Mouse (Mus musculus): ENCODE data around the gene Acad10.

Acad10 gene

DNA sequence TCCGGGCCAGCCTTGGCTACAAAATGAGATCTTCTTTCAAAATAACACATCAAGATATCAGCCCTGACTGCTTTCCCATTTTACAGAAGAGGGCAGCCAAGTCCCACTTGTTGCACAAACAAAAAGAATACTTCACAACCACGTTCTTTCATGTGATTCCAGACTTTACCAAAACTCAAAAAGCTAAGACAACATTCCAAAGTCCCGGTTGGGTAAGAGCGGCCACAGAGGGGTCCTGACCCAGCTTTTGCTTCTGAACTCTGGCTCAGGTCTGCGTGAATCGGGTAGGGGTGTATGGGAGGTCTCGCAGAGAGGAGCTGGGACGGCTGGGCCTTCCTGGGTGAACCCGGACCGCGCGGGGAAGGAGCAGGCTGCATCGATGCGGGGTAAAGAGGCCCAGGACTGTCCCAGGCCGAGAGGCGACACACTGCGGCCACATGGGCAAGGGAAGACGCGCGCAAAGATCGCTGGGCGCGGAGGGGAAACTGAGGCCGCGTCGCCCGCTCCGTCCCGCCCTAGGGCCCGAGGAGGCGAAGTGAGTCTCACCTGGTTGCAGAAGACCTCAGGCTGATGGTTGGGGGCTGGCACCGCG lies 67.4 kb downstream of the Acad10 start:
- ChIA-PET CTCF (interaction anchor here (0.5 to 2.8 kb wide), 8 partner anchors 9 to 346 kb away, joined by 3 to 12 read pairs (median 4); no protein-coding TSS in a partner anchor), POLR2A (interaction anchor here in 3 of 4 experiments (0.6 to 3.6 kb wide), 20 partner anchors 8 to 1761 kb away, joined by 3 to 21 read pairs (median 4); partner anchors contain the start of gene Mapkapk5 (in 1 of the 3))

DNA sequence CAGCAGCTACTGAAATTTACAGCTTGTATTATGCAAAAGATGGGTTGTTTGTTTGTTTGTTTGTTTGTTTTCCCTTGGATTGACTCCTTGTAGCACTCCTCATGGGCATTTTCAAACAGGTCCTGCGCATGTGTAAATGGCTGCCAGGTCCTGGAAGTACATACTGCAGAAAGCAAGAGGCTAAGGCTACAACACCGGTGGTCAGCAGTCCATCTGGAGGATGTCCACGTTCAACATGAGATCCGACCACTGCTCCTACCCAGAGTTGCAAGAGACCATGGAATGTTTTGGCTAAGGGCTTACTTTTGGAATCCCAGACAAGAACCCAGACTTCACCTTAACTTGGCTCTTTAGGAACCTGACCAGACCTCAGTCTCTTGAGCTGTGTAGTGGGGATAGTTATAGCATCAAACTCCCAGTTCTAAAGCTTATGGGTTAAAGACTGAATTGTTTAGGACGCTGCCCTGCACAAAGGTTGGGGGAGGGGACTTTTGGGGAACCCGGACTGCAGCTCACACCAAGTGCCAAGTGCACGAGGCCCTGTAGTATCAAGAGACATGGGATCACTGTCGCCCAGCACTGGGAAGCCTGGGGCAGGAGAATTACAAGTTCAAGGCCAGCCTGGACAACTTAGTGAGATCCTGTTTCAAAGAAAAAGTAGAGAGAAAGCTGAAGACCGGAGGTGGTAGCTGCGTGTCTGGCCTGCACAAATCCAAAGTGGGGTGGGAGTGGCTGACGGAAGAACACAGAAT lies 68.1 kb downstream of the Acad10 start:
- ChIA-PET CTCF (interaction anchor here (0.5 to 2.8 kb wide), 8 partner anchors 9 to 1333 kb away, joined by 3 to 12 read pairs (median 5); no protein-coding TSS in a partner anchor), POLR2A (interaction anchor here (0.6 to 3.6 kb wide), 23 partner anchors 8 to 1762 kb away, joined by 3 to 21 read pairs (median 4); partner anchors contain the start of gene Mapkapk5 (in 1 of the 4))

DNA sequence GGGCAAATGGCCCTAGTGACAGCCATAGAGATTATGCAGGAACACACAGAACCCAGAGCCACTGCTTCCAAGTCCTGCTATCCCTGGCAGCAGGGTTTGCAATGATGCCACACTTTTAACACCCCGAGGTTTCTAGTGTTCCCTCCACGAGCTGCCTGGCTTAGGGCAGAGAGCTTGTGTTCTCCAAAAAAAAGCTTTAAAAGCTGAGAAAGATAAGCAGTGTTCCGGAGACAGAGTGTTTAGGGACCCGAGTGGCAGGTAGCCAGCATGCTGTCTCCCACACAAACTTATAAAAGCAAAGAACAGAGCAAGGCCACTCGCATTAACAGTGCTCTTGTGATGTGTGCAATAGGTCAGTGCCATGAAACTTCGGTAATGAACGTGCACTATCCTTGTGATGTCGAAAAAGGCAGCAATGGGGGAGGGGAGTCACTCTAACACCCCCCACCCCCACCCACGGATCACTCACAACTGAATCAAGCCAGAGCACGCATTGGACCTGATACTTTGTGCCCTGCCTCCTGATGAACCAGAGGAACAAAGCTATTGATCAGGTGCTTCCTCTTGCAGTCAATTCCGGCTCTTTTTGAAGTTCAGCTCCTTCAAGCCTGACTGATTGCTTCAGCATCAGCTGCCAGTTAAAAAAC lies 68.8 kb downstream of the Acad10 start:
- POLR2A ChIA-PET, result interaction anchor here (0.6 to 3.6 kb wide), 16 partner anchors 9 to 1467 kb away, joined by 3 to 21 read pairs (median 4); partner anchors contain the start of gene Mapkapk5 (in 1 of the 4)
- CTCF ChIA-PET, result interaction anchor here in 3 of 4 experiments (0.7 to 2.8 kb wide), 5 partner anchors 10 to 1334 kb away, joined by 3 to 12 read pairs (median 6); no protein-coding TSS in a partner anchor

DNA sequence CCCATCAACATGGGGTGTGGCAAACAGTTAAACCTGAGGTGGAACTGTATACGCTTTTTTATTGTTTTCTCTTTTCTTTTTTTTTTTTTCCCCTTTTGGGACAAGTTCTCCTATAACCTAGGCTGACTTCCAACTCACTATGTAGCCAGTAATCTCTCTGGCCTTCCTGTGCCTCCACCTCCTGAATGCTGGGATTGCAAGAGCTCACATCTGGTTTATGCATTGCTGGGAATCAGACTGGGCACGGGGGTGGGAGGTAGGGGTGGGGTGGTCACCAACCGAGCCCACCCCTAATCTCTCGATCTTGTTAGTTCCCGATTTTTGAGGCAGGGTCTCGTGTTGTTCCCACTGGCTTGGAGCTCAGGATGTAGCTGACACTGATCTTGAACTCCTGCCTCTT lies 70.4 kb downstream of the Acad10 start:
- POLR2A ChIA-PET, result interaction anchor here in 2 of 4 experiments (0.6 to 2.0 kb wide), 8 partner anchors 9 to 265 kb away, joined by 3 to 9 read pairs (median 3); no protein-coding TSS in a partner anchor

DNA sequence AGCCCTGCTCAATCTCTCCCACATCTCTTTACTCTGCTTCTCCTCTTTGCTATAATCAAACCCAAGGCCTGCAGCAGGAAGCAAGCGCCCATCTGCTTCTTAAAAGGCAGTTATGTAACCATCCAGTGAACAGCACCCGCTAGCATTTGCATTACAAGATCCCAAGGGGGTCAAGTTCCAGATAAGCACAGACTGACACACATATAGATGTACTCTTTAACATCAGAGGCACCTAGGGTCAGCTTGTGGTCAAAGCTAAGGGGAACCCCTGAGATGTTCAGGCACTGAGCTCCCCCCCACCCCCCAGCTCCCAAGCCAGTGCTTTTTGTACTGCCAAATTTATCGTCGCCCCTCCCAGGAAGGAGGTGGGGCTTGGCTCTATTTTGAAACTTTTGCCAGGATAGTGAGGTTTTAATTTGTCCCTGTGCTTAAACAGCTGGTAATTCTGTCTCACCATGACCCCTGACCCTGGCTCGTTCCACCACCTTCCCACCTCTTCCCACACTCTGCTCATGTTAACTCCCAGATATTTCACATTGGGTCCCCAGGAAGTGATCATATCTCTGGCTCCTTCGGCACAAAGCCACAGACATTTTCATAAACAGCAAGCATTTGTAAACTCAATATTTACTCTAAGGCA lies 73.8 kb downstream of the Acad10 start:
- ChIA-PET POLR2A (interaction anchor here in 3 of 4 experiments (0.6 to 1.7 kb wide), 8 partner anchors 10 to 107 kb away, joined by 3 to 10 read pairs (median 4); no protein-coding TSS in a partner anchor), CTCF (interaction anchor here in 3 of 4 experiments (0.6 to 1.2 kb wide), 5 partner anchors 15 to 1248 kb away, joined by 3 to 16 read pairs (median 3); no protein-coding TSS in a partner anchor)

More for the DNA sequence above, 70.4 kb downstream of the Acad10 start:
- CTCF ChIA-PET, result interaction anchor here (0.6 to 1.4 kb wide), 4 partner anchors 9 to 81 kb away, joined by 3 to 12 read pairs (median 4); no protein-coding TSS in a partner anchor

DNA sequence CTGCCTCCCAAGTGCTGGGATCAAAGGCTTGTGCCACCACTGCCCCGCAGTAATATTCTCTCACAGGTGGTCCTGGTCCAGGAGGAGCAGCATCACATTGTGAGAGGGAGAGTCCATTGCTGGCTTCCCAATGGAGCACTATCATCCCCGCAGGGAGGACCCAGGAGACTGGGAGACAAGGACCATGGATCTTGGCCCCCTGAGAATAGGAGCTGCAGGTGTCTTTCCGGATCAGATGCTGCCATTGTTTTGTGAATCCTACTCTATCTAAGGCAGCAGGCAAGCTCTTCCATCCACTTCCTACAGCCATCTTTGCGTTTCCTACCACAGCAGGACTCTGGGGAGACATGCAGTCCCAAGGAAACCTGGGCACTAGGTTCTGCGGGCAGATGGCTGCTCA lies 74.6 kb downstream of the Acad10 start:
- POLR2A ChIA-PET, result interaction anchor here in 3 of 4 experiments (0.6 to 1.7 kb wide), 6 partner anchors 11 to 488 kb away, joined by 3 to 5 read pairs (median 3); no protein-coding TSS in a partner anchor
- CTCF ChIA-PET, result interaction anchor here in 1 of 4 experiments (1.2 kb wide), 1 partner anchor 16 kb away, joined by 3 read pairs; no protein-coding TSS in a partner anchor

DNA sequence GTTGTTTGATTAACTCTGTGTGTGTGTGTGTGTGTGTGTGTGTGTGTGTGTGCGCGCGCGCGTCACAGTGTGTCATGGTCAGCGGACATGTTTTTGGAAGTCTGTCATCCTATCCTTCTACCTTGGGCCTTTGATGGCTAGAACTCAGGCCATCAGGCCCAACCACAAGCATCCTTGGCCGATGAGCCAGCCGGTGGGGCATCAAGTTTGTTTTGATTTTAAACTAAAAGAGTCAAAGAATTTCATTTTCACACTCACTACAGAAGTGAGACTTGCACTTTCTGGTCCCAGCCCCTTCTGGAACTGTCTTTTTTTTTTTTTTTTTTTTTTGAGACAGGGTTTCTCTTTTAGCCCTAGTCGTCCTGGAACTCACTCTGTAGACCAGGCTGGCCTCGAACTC lies 75.3 kb downstream of the Acad10 start:
- ChIA-PET CTCF (interaction anchor here (0.5 to 1.6 kb wide), 10 partner anchors 9 to 607 kb away, joined by 3 to 8 read pairs (median 4); partner anchors contain the start of gene Aldh2 (in 1 of the 4)), POLR2A (interaction anchor here in 3 of 4 experiments (0.6 to 4.3 kb wide), 9 partner anchors 8 to 597 kb away, joined by 3 to 21 read pairs (median 4); partner anchors contain the start of gene Aldh2 (in 1 of the 3))

DNA sequence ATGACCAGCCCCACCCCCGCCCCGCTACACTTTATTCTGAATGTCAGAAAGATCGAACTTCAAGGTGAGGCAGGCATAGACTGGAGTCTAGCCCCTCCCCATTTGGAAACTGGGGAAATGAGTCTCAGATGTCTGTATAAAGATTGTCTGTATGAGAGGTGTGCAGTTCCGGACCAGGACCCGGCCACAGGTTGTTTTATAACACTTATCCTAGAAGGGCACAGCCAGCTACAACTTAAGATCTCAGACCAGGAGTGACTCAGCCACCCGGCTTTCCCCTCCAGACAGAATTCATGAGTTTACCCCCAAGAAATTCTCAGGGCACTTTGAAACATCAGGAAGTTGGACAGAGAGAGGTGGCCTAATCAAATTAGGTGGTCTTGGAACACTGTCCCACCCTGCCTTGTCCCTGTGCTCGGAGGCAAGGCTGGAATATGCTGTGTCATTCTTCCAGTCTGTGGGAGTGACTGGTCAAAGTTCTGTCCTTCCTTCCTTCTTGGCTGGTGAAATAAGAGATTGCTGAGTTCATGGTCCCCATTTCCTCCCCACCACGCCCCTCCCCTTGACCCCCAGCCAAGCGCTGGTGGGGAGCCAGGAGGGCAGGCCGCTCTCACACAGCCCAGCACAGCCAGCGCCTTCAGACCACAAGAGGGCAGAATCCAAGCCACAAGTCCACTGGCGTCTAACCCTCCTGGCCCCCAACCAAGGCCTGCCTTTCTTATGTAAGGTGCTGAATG lies 76.4 kb downstream of the Acad10 start:
- ChIA-PET CTCF (interaction anchor here (0.6 to 1.6 kb wide), 9 partner anchors 9 to 1354 kb away, joined by 3 to 8 read pairs (median 4); partner anchors contain the start of gene Aldh2 (in 1 of the 4)), POLR2A (interaction anchor here in 3 of 4 experiments (0.6 to 4.3 kb wide), 13 partner anchors 9 to 598 kb away, joined by 3 to 21 read pairs (median 4); partner anchors contain the start of gene Aldh2 (in 2 of the 3))

DNA sequence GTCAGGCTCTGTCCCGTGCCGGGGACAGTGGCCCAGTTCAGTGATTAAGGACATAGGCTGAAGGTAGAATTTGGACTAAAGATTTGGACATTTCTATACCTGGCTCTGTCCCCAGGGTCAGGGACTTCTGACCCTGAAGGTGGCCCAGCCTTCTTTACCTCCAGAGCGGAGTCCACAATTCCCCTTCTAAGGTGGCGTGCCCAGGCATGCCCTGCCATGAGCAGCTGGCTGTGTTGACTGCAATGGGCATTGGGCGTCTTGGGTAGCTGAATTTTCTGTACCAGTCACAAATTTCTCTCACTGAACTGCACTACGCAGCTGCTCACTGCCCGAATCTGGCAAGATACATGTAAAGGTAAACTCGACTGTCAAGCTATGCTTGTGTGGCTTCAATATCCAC lies 78.4 kb downstream of the Acad10 start:
- CTCF ChIA-PET, result interaction anchor here in 3 of 4 experiments (0.6 to 1.5 kb wide), 3 partner anchors 24 to 197 kb away, joined by 3 to 18 read pairs (median 4); no protein-coding TSS in a partner anchor
- POLR2A ChIA-PET, result interaction anchor here (0.5 to 4.3 kb wide), 11 partner anchors 9 to 596 kb away, joined by 3 to 21 read pairs (median 4); partner anchors contain the start of genes Aldh2 (in 1 of the 4) and Sh2b3 (in 1 of the 4)

DNA sequence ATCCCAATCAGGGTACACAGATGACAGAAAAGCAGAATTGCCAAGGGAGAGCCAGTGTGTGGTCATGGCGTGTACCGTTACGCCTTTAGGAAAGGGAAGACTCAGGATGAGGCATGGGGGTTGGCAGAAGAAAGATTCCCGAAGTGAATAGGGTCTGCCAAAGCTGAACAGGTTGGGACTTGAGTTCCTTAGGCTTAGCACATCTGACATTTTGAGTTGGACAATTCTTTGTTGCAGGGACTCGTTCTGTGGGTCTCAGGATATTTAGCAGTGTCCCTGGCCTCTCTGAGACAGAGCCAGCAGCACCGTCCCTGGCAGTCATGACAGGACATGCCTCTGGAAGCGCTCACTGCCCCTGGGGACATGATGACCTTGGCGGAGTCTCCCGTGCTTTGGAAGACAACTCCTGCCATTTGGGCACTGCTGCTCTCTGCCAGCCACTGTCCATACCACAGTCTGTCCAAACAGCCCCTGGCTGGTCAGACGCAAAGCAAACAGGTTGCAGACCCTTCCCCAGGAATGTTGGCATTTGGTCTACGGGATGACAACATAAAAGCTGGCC lies 83.3 kb downstream of the Acad10 start:
- ChIA-PET POLR2A (interaction anchor here in 2 of 4 experiments (0.7 to 1.9 kb wide), 4 partner anchors 11 to 490 kb away, joined by 3 to 4 read pairs (median 4); partner anchors contain the start of gene Mapkapk5 (in 1 of the 2)), CTCF (interaction anchor here in 3 of 4 experiments (0.6 to 1.1 kb wide), 4 partner anchors 15 to 391 kb away, joined by 3 to 6 read pairs (median 3); no protein-coding TSS in a partner anchor)

DNA sequence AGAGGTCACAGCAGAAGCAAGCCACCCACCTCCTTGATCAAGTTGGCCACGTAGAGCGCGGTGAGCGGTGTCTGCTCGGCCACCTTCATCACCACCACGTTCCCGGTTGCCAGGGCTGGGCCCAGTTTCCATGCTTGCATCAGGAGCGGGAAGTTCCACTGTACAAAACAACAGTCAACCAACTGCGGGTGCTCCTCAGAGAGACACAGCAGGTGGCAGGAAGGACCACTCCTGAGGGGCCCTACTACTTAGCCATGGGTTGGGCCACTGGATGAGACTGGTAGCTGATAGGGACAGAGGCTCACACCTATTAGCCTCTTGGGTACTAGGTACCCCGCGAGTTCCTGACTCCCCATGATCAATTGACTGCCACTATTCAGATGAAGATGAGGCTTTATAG lies 84.4 kb downstream of the Acad10 start:
- ChIA-PET CTCF (interaction anchor here in 2 of 4 experiments (1.0 to 1.1 kb wide), 3 partner anchors 13 to 60 kb away, joined by 3 read pairs; no protein-coding TSS in a partner anchor), POLR2A (interaction anchor here in 2 of 4 experiments (0.5 to 1.4 kb wide), 4 partner anchors 9 to 112 kb away, joined by 3 to 4 read pairs (median 4); partner anchors contain the start of gene Mapkapk5 (in 1 of the 2))

DNA sequence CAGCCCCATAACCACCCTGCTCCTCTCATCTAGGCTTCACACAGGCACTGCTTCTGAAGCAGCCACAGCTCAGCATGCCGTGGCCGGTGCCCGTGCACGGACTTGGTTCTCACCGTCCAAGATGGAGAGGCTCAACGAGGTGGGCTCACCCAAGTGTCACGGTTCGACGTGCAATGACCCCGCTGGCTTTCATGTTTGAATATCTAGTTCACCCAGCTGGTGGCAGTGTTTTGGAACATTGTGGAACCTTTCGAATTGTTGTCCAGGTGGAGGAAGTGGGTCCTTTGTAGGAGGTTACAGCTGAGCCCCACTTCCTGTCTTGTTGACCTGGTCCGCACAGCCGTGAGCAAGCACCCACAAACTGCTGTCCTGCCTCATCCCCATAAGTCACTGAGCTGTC lies 86.2 kb downstream of the Acad10 start:
- CTCF ChIA-PET, result interaction anchor here in 3 of 4 experiments (0.6 to 1.5 kb wide), 5 partner anchors 10 to 66 kb away, joined by 3 to 5 read pairs (median 4); no protein-coding TSS in a partner anchor
- POLR2A ChIA-PET, result interaction anchor here in 3 of 4 experiments (0.6 to 1.9 kb wide), 10 partner anchors 7 to 1554 kb away, joined by 3 to 5 read pairs (median 4); no protein-coding TSS in a partner anchor

Data from embryonic stem cell, embryonic (primary cell).